Mouse (Mus musculus) gastrocnemius, postnatal 14 days (tissue): ENCODE results near the gene Fpr1. TPM values are rescaled to one million over a fixed set of nuclear protein-coding genes. Genes with fewer than 3 reads are reported as not detected.
"Not testable (repeated sequence)": the region's sequence is repeated elsewhere in the genome, so short reads cannot be mapped to it uniquely, and the experiment has no call there.

ENCODE experiments used
- DNase-seq: peaks from one replicate; pipeline ENCODE4 v3.0.0; 2021; ENCODE audit warnings: mixed read lengths
- intact Hi-C: fragments of 180-260 bp; cut with DNase I; formaldehyde crosslinking; loops from one replicate; pipeline ENCODE4 v1.15.1; 2025; ENCODE audit warnings: low total_unique reads
- total RNA-seq, 2 experiments: library from RNA; stranded (reverse); gene quantifications; 2 replicates each; pipeline ENCODE4 v1.2.3; 2021

The Fpr1 gene
- total RNA-seq, 2 experiments from 2014 or later: not detected

- peak; percentile 8 for DNase-seq
- intact Hi-C loops: no loop called here
Measured at GRCm38 (mm10) chr17:17856612-17857011, 27.1 kb downstream of the Fpr1 start.

- peak; percentile 8 for DNase-seq
- intact Hi-C loops: no loop called here
Measured at GRCm38 (mm10) chr17:17855064-17855838, 28.5 kb downstream of the Fpr1 start, which contains the start of gene Has1. TSS of gene Has1 (minus strand) at chr17:17855205.

GRCm38 (mm10) chr17:17849906-17850712 is 33.6 kb downstream of the Fpr1 start:
- DNase-seq: no peak
- intact Hi-C loops: loop anchor here (5.0 kb wide), 1 partner anchor 47 kb away; no protein-coding TSS in a partner anchor

GRCm38 (mm10) chr17:17848988-17849387 is 34.8 kb downstream of the Fpr1 start:
- DNase-seq: no peak
- intact Hi-C loops: loop anchor here (5.0 kb wide), 1 partner anchor 48 kb away; no protein-coding TSS in a partner anchor

- no peak for DNase-seq
- intact Hi-C loops: loop anchor here (5.0 kb wide), 1 partner anchor 52 kb away; no protein-coding TSS in a partner anchor
Measured at GRCm38 (mm10) chr17:17845187-17846027, 38.3 kb downstream of the Fpr1 start.

GRCm38 (mm10) chr17:17844606-17845005 is 39.1 kb downstream of the Fpr1 start:
- intact Hi-C loops: loop anchor here (5.0 kb wide), 1 partner anchor 53 kb away; no protein-coding TSS in a partner anchor
- DNase-seq: not testable (repeated sequence)

- intact Hi-C loops: no loop called here
- no peak for DNase-seq
Measured at GRCm38 (mm10) chr17:17843534-17844261, 40.0 kb downstream of the Fpr1 start.

GRCm38 (mm10) chr17:17840796-17841195 is 42.9 kb downstream of the Fpr1 start:
- no peak for DNase-seq
- intact Hi-C loops: no loop called here

- DNase-seq: no peak
Measured at GRCm38 (mm10) chr17:17839276-17839675, 44.5 kb downstream of the Fpr1 start.

GRCm38 (mm10) chr17:17837919-17838701 is 45.6 kb downstream of the Fpr1 start:
- intact Hi-C loops: no loop called here
- peak; percentile 95 for DNase-seq

More at GRCm38 (mm10) chr17:17839276-17839675, 44.5 kb downstream of the Fpr1 start:
- intact Hi-C loops: no loop called here

- intact Hi-C loops: no loop called here
- no peak for DNase-seq
Measured at GRCm38 (mm10) chr17:17837426-17837825, 46.3 kb downstream of the Fpr1 start.

GRCm38 (mm10) chr17:17836101-17836500 is 47.6 kb downstream of the Fpr1 start:
- intact Hi-C loops: no loop called here
- no peak for DNase-seq

GRCm38 (mm10) chr17:17834896-17835295 is 48.8 kb downstream of the Fpr1 start:
- no peak for DNase-seq
- intact Hi-C loops: no loop called here

GRCm38 (mm10) chr17:17830731-17831130 is 53.0 kb downstream of the Fpr1 start:
- DNase-seq: no peak
- intact Hi-C loops: no loop called here

- intact Hi-C loops: no loop called here
- no peak for DNase-seq
Measured at GRCm38 (mm10) chr17:17829816-17830535, 53.8 kb downstream of the Fpr1 start.

GRCm38 (mm10) chr17:17829052-17829785 is 54.5 kb downstream of the Fpr1 start:
- intact Hi-C loops: no loop called here
- DNase-seq: no peak
